Mouse (Mus musculus) layer of hippocampus, adult 2 months (tissue): ENCODE measurements around the gene Gm49373. TPM values are rescaled to one million over a fixed set of nuclear protein-coding genes. Genes with fewer than 3 reads are reported as not detected.
"Not testable (repeated sequence)": the region's sequence is repeated elsewhere in the genome, so short reads cannot be mapped to it uniquely, and the experiment has no call there.

Experiments
- DNase-seq, 2 experiments: peaks; one replicate each; pipeline ENCODE4 v3.0.0; 2022; ENCODE audit warnings: low spot score in 2 of 2
- H3K27ac ChIP-seq: fragments of 200-600 bp; 2 replicates; pipeline ENCODE4 v1.8.1; 2022
- H3K4me3 ChIP-seq: fragments of 200-600 bp; 2 replicates; pipeline ENCODE4 v1.8.1; 2022; ENCODE audit warnings: mild to moderate bottlenecking
- CTCF ChIP-seq: fragments of 200-600 bp; conservative IDR thresholded peaks from 2 replicates; pipeline ENCODE4 v1.8.1; 2022; ENCODE audit warnings: antibody characterized with exemption, mild to moderate bottlenecking, moderate library complexity
- total RNA-seq, 2 experiments: library from RNA; stranded (reverse); gene quantifications; 2 replicates each; pipeline ENCODE4 v1.2.3; 2021

The Gm49373 gene
- total RNA-seq, 2 experiments from 2014 or later, result 0.74 to 2.7 TPM

DNA sequence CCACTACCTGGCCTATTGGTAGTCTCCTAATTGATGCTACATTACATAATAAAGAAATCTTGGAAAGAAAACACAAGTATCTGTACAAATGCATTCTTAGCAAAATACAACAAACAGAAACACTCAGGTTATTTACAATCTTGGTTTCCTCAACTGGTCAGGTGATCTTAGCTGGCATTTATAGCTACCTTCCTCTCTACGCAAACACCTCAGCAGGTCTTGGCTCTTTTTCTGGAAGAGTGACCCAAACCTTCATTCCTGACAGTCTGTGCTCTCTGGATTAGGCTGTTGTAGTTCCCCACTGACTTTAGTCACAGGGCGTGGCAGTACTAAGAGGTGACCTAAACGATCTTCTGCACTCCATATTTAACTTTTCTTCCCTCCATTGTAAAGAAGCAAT lies 27.7 kb downstream of the Gm49373 start:
- H3K27ac ChIP-seq, result no peak overlapping the region
- TF ChIP-seq CTCF, result no peak
- no peak overlapping the region for H3K4me3 ChIP-seq
- DNase-seq, result no peak

- not testable (repeated sequence) for DNase-seq, H3K4me3 ChIP-seq
Observed at GRCm38 (mm10) chr9:21044785-21045184, 28.1 kb downstream of the Gm49373 start.

GRCm38 (mm10) chr9:21043563-21043962 lies 29.3 kb downstream of the Gm49373 start:
- Histone ChIP-seq H3K4me3 (no peak overlapping the region), H3K27ac (no peak overlapping the region)
- TF ChIP-seq CTCF, result no peak
- DNase-seq, result no peak

More at GRCm38 (mm10) chr9:21044785-21045184, 28.1 kb downstream of the Gm49373 start:
- not testable (repeated sequence) for H3K27ac ChIP-seq

- H3K27ac ChIP-seq, result peak overlapping the region; percentile 89
- H3K4me3 ChIP-seq, result no peak overlapping the region
- TF ChIP-seq CTCF, result no peak
- peak; percentile 73 to 91 for DNase-seq
Observed at GRCm38 (mm10) chr9:21041308-21041707, 31.6 kb downstream of the Gm49373 start.

GRCm38 (mm10) chr9:21039779-21040178 lies 33.1 kb downstream of the Gm49373 start:
- no peak for TF ChIP-seq CTCF
- Histone ChIP-seq H3K27ac (peak overlapping the region; percentile 79), H3K4me3 (no peak overlapping the region)
- no peak for DNase-seq

DNA sequence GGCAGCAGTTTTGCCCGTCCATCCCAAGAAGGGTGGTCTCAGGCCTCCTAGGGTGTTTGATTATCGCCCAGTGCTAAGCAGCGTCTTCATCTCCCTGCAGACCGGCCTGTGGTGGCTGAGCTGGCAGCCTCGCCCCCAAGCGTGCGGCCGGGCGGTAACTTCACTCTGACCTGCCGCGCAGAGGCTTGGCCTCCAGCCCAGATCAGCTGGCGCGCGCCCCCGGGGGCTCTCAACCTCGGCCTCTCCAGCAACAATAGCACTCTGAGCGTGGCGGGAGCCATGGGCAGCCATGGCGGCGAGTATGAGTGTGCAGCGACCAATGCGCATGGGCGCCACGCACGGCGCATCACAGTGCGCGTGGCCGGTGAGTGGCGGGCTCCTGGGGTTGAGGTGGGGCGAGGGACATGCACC lies 35.4 kb downstream of the Gm49373 start:
- peak in 1 of 2 experiments; percentile 39 for DNase-seq
- H3K4me3 ChIP-seq, result peak overlapping the region; percentile 34
- H3K27ac ChIP-seq, result peak overlapping the region; percentile 87
- no peak for TF ChIP-seq CTCF

DNA sequence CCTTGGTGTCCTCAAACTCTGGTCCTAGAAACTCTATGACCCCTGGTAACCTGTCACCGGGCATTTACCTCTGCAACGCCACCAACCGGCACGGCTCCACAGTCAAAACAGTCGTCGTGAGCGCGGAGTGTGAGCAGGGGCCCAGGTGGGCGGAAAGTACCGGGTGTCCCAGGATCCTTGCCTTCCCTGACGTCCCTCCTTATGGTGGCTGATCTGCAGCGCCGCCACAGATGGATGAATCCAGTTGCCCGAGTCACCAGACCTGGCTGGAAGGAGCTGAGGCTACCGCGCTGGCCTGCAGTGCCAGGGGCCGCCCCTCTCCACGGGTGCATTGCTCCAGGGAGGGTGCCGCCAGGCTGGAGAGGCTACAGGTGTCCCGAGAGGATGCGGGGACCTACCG lies 36.2 kb downstream of the Gm49373 start:
- no peak for TF ChIP-seq CTCF
- Histone ChIP-seq H3K4me3 (peak overlapping the region; percentile 34), H3K27ac (peak overlapping the region; percentile 87)
- no peak for DNase-seq

- DNase-seq, result no peak
- Histone ChIP-seq H3K4me3 (peak overlapping the region; percentile 34), H3K27ac (peak overlapping the region; percentile 87)
- no peak for TF ChIP-seq CTCF
Observed at GRCm38 (mm10) chr9:21036161-21036560, 36.7 kb downstream of the Gm49373 start.

DNA sequence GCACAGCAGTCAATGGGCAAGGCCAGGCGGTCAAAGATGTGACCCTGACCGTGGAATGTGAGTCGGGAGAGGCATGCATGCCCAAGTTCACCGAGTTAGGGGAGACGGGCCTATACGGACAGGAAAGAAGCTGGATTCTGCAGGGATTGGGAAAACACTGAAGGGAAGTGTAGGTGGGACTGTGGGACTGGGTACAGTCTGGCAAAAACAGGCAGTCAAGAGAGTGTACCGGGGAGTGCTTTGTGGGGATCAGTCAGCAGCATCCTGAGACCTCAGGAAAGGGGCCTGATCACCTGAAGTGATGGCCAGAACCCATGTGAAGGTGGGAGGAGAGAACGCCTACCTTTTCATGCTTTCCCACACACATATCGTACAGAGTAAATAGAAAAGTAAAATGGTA lies 37.3 kb downstream of the Gm49373 start:
- peak overlapping the region; percentile 87 for H3K27ac ChIP-seq
- no peak for DNase-seq
- TF ChIP-seq CTCF, result no peak
- H3K4me3 ChIP-seq, result peak overlapping the region; percentile 34

DNA sequence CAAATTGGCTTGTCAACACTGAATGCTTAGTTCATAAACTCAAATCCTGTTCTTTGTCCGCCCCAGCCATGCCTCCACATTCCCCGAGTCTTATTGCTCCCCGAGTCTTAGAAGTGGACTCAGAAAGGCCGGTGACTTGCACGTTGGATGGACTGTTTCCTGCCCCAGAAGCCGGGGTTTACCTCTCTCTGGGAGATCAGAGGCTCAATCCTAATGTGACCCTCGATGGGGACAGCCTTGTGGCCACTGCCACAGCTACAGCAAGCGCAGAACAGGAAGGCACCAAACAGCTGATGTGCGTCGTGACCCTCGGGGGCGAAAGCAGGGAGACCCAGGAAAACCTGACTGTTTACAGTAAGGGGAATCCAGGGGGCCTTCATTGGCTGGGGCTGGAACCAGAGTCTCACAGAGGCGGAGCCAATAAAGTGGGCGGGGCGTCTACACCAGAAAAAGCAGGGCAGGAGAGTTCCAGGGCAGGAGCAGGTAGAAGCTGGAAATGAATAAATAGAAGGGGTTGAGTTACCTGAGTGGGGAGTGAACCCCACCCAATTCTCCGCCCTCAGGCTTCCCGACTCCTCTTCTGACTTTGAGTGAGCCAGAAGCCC lies 38.3 kb downstream of the Gm49373 start:
- peak in 1 of 2 experiments; percentile 41 for DNase-seq
- peak overlapping the region; percentile 34 for H3K4me3 ChIP-seq
- H3K27ac ChIP-seq, result peak overlapping the region; percentile 87
- no peak for TF ChIP-seq CTCF

- Histone ChIP-seq H3K4me3 (peak overlapping the region; percentile 84), H3K27ac (peak overlapping the region; percentile 98)
- no peak for TF ChIP-seq CTCF
- DNase-seq, result peak; percentile 73 to 74
Observed at GRCm38 (mm10) chr9:21033136-21033535, 39.8 kb downstream of the Gm49373 start.

DNA sequence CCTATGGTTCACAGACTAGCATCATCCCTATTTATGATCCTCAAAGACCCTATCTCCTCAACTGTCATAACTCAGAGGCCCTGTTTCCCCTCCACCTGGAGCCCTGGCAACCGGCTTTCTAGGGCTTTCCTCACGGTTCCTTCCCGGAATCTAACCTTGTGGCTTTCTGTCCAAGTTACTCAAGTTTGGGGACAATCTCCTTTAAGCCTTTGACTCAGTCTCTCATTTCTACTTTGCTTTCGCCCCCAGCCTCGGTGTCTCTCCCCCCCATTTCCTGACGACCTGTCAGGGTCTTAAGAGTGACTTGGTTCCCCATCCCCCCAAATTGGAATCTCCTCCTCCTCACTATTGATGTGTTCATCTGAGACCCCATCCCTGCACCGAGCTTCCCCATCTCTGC lies 40.4 kb downstream of the Gm49373 start:
- Histone ChIP-seq H3K4me3 (peak overlapping the region; percentile 84), H3K27ac (peak overlapping the region; percentile 98)
- DNase-seq, result no peak
- no peak for TF ChIP-seq CTCF

DNA sequence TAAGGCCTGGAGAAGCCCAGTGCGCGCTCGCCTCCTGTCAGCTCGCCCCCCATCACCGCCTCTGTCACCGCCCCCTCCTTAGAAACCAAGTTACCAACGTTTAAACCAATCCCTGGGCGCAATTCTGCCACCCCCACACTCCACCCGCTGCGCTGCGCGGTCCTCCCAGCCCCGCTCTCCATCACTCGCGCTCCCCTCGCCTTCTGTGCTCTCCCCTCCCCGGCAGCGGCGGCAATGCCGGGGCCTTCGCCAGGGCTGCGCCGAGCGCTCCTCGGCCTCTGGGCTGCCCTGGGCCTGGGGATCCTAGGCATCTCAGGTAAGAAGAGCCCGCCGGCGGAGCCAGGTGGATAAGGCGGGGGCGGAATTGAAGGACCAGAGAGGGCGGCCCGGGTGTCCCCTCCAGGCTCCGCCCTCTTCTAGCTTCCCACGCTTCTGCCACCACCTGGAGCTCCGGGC lies 41.0 kb downstream of the Gm49373 start, which contains the start of gene Icam5:
Icam5 (plus strand) TSS at position 178 of the 456 bp plus-strand sequence.
- peak within 1 kb of the TSS; percentile 84 for H3K4me3 ChIP-seq
- peak within 1 kb of the TSS; percentile 98 for H3K27ac ChIP-seq
- peak; percentile 88 to 92 for DNase-seq
- TF ChIP-seq CTCF, result no peak

GRCm38 (mm10) chr9:21031251-21031895 lies 41.5 kb downstream of the Gm49373 start:
- H3K4me3 ChIP-seq, result peak overlapping the region; percentile 84
- H3K27ac ChIP-seq, result peak overlapping the region; percentile 98
- peak; percentile 70 to 84 for DNase-seq
- no peak for TF ChIP-seq CTCF
